Mouse (Mus musculus) MEL (cell line): Measurements from ENCODE around the gene Ncoa7. TPM values are rescaled to one million over a fixed set of nuclear protein-coding genes. Genes with fewer than 3 reads are reported as not detected.

Experiments
- DNase-seq: peaks from one replicate; pipeline ENCODE4 v3.0.0; 2011; ENCODE audit warnings: low read depth, low spot score
- H3K27ac ChIP-seq: 2 replicates; pipeline ENCODE4 v1.5.1; 2012; ENCODE audit warnings: low read depth, mild to moderate bottlenecking, control low read depth, low read length, moderate library complexity; ENCODE audit not compliant: control insufficient read depth
- H3K27me3 ChIP-seq, 2 experiments: fragments of 150-350 bp in 1 of 2; sonication (generic) in 1 of 2; 2 replicates each; pipeline ENCODE4 v1.6.1; 2012; ENCODE audit warnings: low read length in 2 of 2, mild to moderate bottlenecking in 2 of 2, improper control_type of control experiment in 1 of 2, moderate library complexity in 1 of 2; ENCODE audit not compliant: insufficient read depth in 2 of 2, control insufficient read depth in 1 of 2
- H3K36me3 ChIP-seq, 2 experiments: 2 replicates each; pipeline ENCODE4 v1.6.1; 2012 to 2014; ENCODE audit warnings: low read length in 2 of 2, improper control_type of control experiment in 1 of 2, inconsistent platforms in 1 of 2, mild to moderate bottlenecking in 1 of 2; ENCODE audit not compliant: insufficient read depth in 2 of 2, control insufficient read depth in 1 of 2
- H3K4me1 ChIP-seq, 2 experiments: fragments of 150-350 bp in 1 of 2; sonication (generic) in 1 of 2; 2 replicates each; pipeline ENCODE4 v1.6.1; 2012; ENCODE audit warnings: low read length in 2 of 2, improper control_type of control experiment in 1 of 2, mild to moderate bottlenecking in 1 of 2; ENCODE audit not compliant: insufficient read depth in 2 of 2, control insufficient read depth in 1 of 2
- H3K4me3 ChIP-seq, 2 experiments: fragments of 150-350 bp in 1 of 2; sonication (generic) in 1 of 2; 2 replicates each; pipeline ENCODE4 v1.5.1; 2012; ENCODE audit warnings: low read depth in 2 of 2, low read length in 2 of 2, mild to moderate bottlenecking in 2 of 2, moderate library complexity in 2 of 2, control low read depth in 1 of 2, improper control_type of control experiment in 1 of 2; ENCODE audit not compliant: control insufficient read depth in 1 of 2, insufficient read depth in 1 of 2
- H3K79me2 ChIP-seq: 2 replicates; pipeline ENCODE4 v1.6.1; 2012; ENCODE audit warnings: mild to moderate bottlenecking, low read length, moderate library complexity; ENCODE audit not compliant: control insufficient read depth, poor library complexity, insufficient read depth
- H3K9ac ChIP-seq: 2 replicates; pipeline ENCODE4 v1.6.1; 2012; ENCODE audit warnings: low read depth, mild to moderate bottlenecking, control low read depth, low read length, moderate library complexity; ENCODE audit not compliant: control insufficient read depth, poor library complexity, severe bottlenecking
- H3K9me3 ChIP-seq: fragments of 150-350 bp; sonication (generic); replicated peaks from 2 replicates; pipeline ENCODE4 v1.6.1; 2012; ENCODE audit warnings: mild to moderate bottlenecking, low read length, improper control_type of control experiment, moderate library complexity; ENCODE audit not compliant: insufficient read depth
- BHLHE40 ChIP-seq: IDR thresholded peaks from 2 replicates; pipeline ENCODE4 v1.6.1; 2012; ENCODE audit warnings: low read depth, mild to moderate bottlenecking, inconsistent platforms, low read length, improper control_type of control experiment, borderline replicate concordance
- CHD2 ChIP-seq: IDR thresholded peaks from 2 replicates; pipeline ENCODE4 v1.6.1; 2011; ENCODE audit warnings: low read length, improper control_type of control experiment
- E2F4 ChIP-seq: IDR thresholded peaks from 2 replicates; pipeline ENCODE4 v1.6.1; 2011; ENCODE audit warnings: low read depth, low read length, improper control_type of control experiment, borderline replicate concordance
- ELF1 ChIP-seq: IDR thresholded peaks from 2 replicates; pipeline ENCODE4 v1.6.1; 2014; ENCODE audit warnings: low read depth, mild to moderate bottlenecking, inconsistent platforms, low read length, improper control_type of control experiment, moderate library complexity
- ETS1 ChIP-seq: IDR thresholded peaks from 2 replicates; pipeline ENCODE4 v1.6.1; 2012; ENCODE audit warnings: low read depth, mild to moderate bottlenecking, inconsistent platforms, low read length, improper control_type of control experiment, moderate library complexity
- GABPA ChIP-seq: IDR thresholded peaks from 2 replicates; pipeline ENCODE4 v1.6.1; 2012; ENCODE audit warnings: low read depth, mild to moderate bottlenecking, inconsistent platforms, low read length, improper control_type of control experiment, moderate library complexity
- HCFC1 ChIP-seq: IDR thresholded peaks from 2 replicates; pipeline ENCODE4 v1.6.1; 2012; ENCODE audit warnings: low read depth, mild to moderate bottlenecking, inconsistent platforms, low read length, improper control_type of control experiment, moderate library complexity
- MAZ ChIP-seq: IDR thresholded peaks from 2 replicates; pipeline ENCODE4 v1.6.1; 2012; ENCODE audit warnings: low read depth, mild to moderate bottlenecking, inconsistent platforms, low read length, improper control_type of control experiment
- MEF2A ChIP-seq: IDR thresholded peaks from 2 replicates; pipeline ENCODE4 v1.6.1; 2014; ENCODE audit warnings: low read depth, mild to moderate bottlenecking, inconsistent platforms, low read length, improper control_type of control experiment; ENCODE audit not compliant: poor library complexity, insufficient replicate concordance, severe bottlenecking; ENCODE audit errors: extremely low read depth
- MYC ChIP-seq: IDR thresholded peaks from 2 replicates; pipeline ENCODE4 v1.6.1; 2011; ENCODE audit warnings: low read depth, mild to moderate bottlenecking, low read length, improper control_type of control experiment, moderate library complexity
- NRF1 ChIP-seq: IDR thresholded peaks from 2 replicates; pipeline ENCODE4 v1.6.1; 2014; ENCODE audit warnings: low read depth, mild to moderate bottlenecking, inconsistent platforms, low read length, improper control_type of control experiment, moderate library complexity; ENCODE audit not compliant: poor library complexity, insufficient read depth, severe bottlenecking
- POLR2AphosphoS2 ChIP-seq: IDR thresholded peaks from 2 replicates; pipeline ENCODE4 v1.6.1; 2011; ENCODE audit warnings: low read length, improper control_type of control experiment
- POLR2AphosphoS5 ChIP-seq: IDR thresholded peaks from 2 replicates; pipeline ENCODE4 v1.6.1; 2012; ENCODE audit warnings: low read depth, borderline replicate concordance, mild to moderate bottlenecking, inconsistent platforms, low read length, moderate library complexity, mixed read lengths
- SIN3A ChIP-seq: IDR thresholded peaks from 2 replicates; pipeline ENCODE4 v1.6.1; 2012; ENCODE audit warnings: low read length, improper control_type of control experiment, inconsistent platforms
- TCF12 ChIP-seq: IDR thresholded peaks from 2 replicates; pipeline ENCODE4 v1.6.1; 2014; ENCODE audit warnings: low read depth, mild to moderate bottlenecking, inconsistent platforms, low read length, improper control_type of control experiment, moderate library complexity
- UBTF ChIP-seq: IDR thresholded peaks from 2 replicates; pipeline ENCODE4 v1.6.1; 2012; ENCODE audit warnings: low read depth, mild to moderate bottlenecking, inconsistent platforms, low read length, improper control_type of control experiment, moderate library complexity, borderline replicate concordance; ENCODE audit not compliant: insufficient read depth
- USF2 ChIP-seq, 2 experiments: IDR thresholded peaks; 2 replicates each; pipeline ENCODE4 v1.6.1; 2011 to 2012; ENCODE audit warnings: improper control_type of control experiment in 2 of 2, low read length in 2 of 2, borderline replicate concordance in 1 of 2, inconsistent platforms in 1 of 2, low read depth in 1 of 2, mild to moderate bottlenecking in 1 of 2; ENCODE audit not compliant: insufficient read depth in 1 of 2
- ZMIZ1 ChIP-seq: IDR thresholded peaks from 2 replicates; pipeline ENCODE4 v1.6.1; 2012; ENCODE audit warnings: low read depth, mild to moderate bottlenecking, inconsistent platforms, low read length, improper control_type of control experiment, moderate library complexity
- polyA plus RNA-seq, 2 experiments: library from polyadenylated mRNA; stranded (reverse) in 1 of 2; unstranded in 1 of 2; fragments of >175 nt in 1 of 2; fragments of >200 nt in 1 of 2; gene quantifications; 2 replicates each; pipeline versions ENCODE4 v1.2.1 to v1.2.4; 2012; ENCODE audit warnings: low replicate concordance in 2 of 2, low read depth in 1 of 2; ENCODE audit not compliant: insufficient read length in 2 of 2, insufficient read depth in 1 of 2, missing spikeins in 1 of 2
- total RNA-seq: library from RNA; depleted of rRNA; stranded (reverse); fragments of 300-350 nt; gene quantifications from 2 replicates; pipeline ENCODE4 v1.2.3, GENCODE M21; 2012

The Ncoa7 gene
- total and polyA plus RNA-seq, 3 experiments: 1.7 to 64.9 (median 4.2) TPM

DNA sequence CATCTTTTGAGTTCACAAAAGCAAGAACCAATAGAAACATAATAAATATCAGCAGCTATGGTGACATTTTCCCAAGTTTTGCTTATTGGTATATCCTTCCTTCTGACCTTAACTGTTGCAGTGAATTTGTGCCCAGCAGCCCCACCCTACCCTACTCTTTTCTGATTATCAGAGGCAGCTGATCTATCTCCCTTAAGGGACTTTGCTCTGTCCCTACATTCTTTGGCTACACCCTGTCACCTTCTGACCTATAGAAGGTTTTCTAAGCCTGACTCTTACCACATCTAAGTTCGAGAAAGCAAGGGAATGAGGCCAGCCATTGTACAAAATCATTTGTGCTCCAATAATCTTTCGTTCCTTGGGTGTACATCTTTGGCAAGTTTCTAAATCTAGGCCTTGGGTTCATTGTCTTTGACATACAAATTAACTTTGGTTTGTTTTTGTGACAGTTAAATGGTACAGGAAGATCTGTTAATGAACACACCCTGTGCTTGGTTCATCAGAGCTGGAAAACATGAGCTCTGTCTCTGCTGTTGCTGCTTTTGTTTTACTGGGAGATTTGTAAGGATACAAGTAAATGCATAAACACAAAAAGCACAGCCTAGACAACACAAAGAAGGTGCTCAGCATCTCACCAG lies 69.9 kb downstream of the Ncoa7 start:
- DNase-seq: no peak

DNA sequence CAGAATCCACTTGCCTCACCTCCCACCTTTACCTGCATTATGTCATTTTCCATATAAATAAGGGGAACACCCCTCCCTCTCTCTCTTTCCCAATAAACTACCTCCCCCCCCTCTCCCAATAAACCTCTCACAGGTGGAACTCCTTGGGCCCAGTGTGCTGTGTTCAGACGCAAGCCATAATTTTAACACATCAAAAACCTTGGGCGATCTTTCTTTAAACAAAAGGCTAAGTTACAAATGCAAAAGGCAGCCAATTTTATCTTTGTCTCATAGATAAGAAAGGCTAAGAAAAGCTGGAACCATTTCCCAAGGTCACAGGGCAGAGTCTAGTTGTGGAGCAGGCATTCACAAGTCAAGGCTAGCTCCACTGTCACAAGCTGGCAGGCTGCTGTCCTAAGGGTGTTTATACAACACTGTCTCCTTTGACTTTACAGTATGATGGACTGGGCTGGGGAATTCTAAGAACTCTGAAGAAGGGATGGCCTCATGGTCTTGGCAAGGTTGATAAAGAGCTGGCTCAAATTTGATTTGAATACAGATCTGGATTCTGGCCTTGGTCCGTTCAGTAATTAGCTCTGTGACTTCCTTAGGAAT lies 71.7 kb downstream of the Ncoa7 start:
- no peaks in the 10 kb centered on the region for H3K4me1 ChIP-seq
- H3K27ac ChIP-seq: no peak overlapping the region
- TF ChIP-seq TCF12 (no peak), ELF1 (no peak), POLR2AphosphoS2 (no peak), ETS1 (no peak), POLR2AphosphoS5 (no peak), CHD2 (no peak), NRF1 (no peak), MYC (no peak), SIN3A (no peak), GABPA (no peak)
- H3K9me3 ChIP-seq: no peaks in the 10 kb centered on the region
- H3K27me3 ChIP-seq: no peaks in the 10 kb centered on the region
- no peak for DNase-seq
- H3K9ac ChIP-seq: no peak overlapping the region
- H3K79me2 ChIP-seq: no peaks in the 10 kb centered on the region
- no peak overlapping the region for H3K4me3 ChIP-seq
- no peaks in the 10 kb centered on the region for H3K36me3 ChIP-seq

More for the DNA sequence above, 69.9 kb downstream of the Ncoa7 start:
- Histone ChIP-seq H3K9ac (no peak overlapping the region), H3K27me3 (no peaks in the 10 kb centered on the region), H3K79me2 (no peaks in the 10 kb centered on the region), H3K36me3 (no peaks in the 10 kb centered on the region), H3K4me1 (no peaks in the 10 kb centered on the region), H3K9me3 (no peaks in the 10 kb centered on the region), H3K4me3 (no peak overlapping the region), H3K27ac (no peak overlapping the region)
- TF ChIP-seq MEF2A (no peak), MAZ (no peak), POLR2AphosphoS2 (no peak), HCFC1 (no peak), BHLHE40 (no peak), USF2 (IDR thresholded peaks at IDR 0.05; ENCODE audit: borderline replicate concordance in 1 of 2, insufficient read depth in 1 of 2, low read depth in 1 of 2, low read length in 2 of 2) (no peak), UBTF (no peak), ZMIZ1 (no peak), ELF1 (no peak), MYC (no peak), SIN3A (no peak), E2F4 (no peak)
- TF ChIP-seq, all 39 proteins: peak for 0
